Mouse (Mus musculus) hindbrain, embryonic 16.5 days (tissue): Measurements from ENCODE around the gene Lclat1. TPM values are rescaled to one million over a fixed set of nuclear protein-coding genes. Genes with fewer than 3 reads are reported as not detected.

Source experiments
- ATAC-seq: fragments of 200-750 bp; cut with Nextera tagmentation; 2 replicates; pipeline ENCODE4 v1.8.0; 2017; ENCODE audit warnings: moderate TSS enrichment, moderate library complexity
- H3K27ac ChIP-seq: fragments of 300-500 bp; sonication (generic); 2 replicates; pipeline ENCODE4 v1.5.1; 2014; ENCODE audit warnings: low read depth, mild to moderate bottlenecking, control low read depth, low read length, moderate library complexity
- H3K27me3 ChIP-seq: fragments of 300-500 bp; sonication (generic); replicated peaks from 2 replicates; pipeline ENCODE4 v1.6.1; 2014; ENCODE audit warnings: low read length; ENCODE audit not compliant: control insufficient read depth, insufficient read depth
- H3K36me3 ChIP-seq: fragments of 300-500 bp; sonication (generic); 2 replicates; pipeline ENCODE4 v1.6.1; 2014; ENCODE audit warnings: mild to moderate bottlenecking, low read length, moderate library complexity, mixed read lengths; ENCODE audit not compliant: control insufficient read depth, insufficient read depth
- H3K4me1 ChIP-seq: fragments of 300-500 bp; sonication (generic); 2 replicates; pipeline ENCODE4 v1.6.1; 2014; ENCODE audit warnings: low read depth, low read length; ENCODE audit not compliant: control insufficient read depth, insufficient read depth
- H3K4me2 ChIP-seq: fragments of 300-500 bp; sonication (generic); 2 replicates; pipeline ENCODE4 v1.6.1; 2014; ENCODE audit warnings: mild to moderate bottlenecking, low read length, control low read depth, moderate library complexity
- H3K4me3 ChIP-seq: fragments of 300-500 bp; sonication (generic); 2 replicates; pipeline ENCODE4 v1.5.1; 2014; ENCODE audit warnings: mild to moderate bottlenecking, low read length, control low read depth, moderate library complexity
- H3K9ac ChIP-seq: fragments of 300-500 bp; sonication (generic); 2 replicates; pipeline ENCODE4 v1.6.1; 2014; ENCODE audit warnings: low read depth, mild to moderate bottlenecking, control low read depth, low read length, moderate library complexity
- H3K9me3 ChIP-seq: fragments of 300-500 bp; sonication (generic); 2 replicates; pipeline ENCODE4 v1.6.1; 2014; ENCODE audit warnings: mild to moderate bottlenecking, low read length, moderate library complexity; ENCODE audit not compliant: control insufficient read depth
- WGBS: fragments of 180-500 bp; shearing (Covaris S2); extraction: QIAGEN DNeasy Blood & Tissue Kit; methylation state at CpG from one replicate; pipeline ENCODE4 v1.1.7; 2014; 5-methylcytosine and 5-hydroxymethylcytosine counted together
- polyA plus RNA-seq: library from polyadenylated mRNA; unstranded; fragments of >200 nt; fragmentation: Nextera tagmentation; extraction: Ambion mirVana; gene quantifications from 2 replicates; pipeline ENCODE4 v1.2.1, GENCODE M21; 2015

The Lclat1 gene
- polyA plus RNA-seq, 1 experiment from 2014 or later = 13.8 TPM

- no peaks in the 10 kb centered on the region for H3K36me3 ChIP-seq
- H3K4me1 ChIP-seq = peaks cover 3% of the 10 kb centered on the region; the same call in 1 of the 2 replicates
- no peak overlapping the region for H3K4me2 ChIP-seq
- no peaks in the 10 kb centered on the region for H3K9me3 ChIP-seq
- H3K27me3 ChIP-seq = no peaks in the 10 kb centered on the region
- H3K27ac ChIP-seq = no peak overlapping the region
- no peak for ATAC-seq
- no peak overlapping the region for H3K9ac ChIP-seq
- 92% methylated on average over 1 of the region's 1 CpGs for WGBS
- no peak overlapping the region for H3K4me3 ChIP-seq
These were observed 123.6 kb downstream of the Lclat1 start for GRCm38 (mm10) chr17:73231337-73231736.

DNA sequence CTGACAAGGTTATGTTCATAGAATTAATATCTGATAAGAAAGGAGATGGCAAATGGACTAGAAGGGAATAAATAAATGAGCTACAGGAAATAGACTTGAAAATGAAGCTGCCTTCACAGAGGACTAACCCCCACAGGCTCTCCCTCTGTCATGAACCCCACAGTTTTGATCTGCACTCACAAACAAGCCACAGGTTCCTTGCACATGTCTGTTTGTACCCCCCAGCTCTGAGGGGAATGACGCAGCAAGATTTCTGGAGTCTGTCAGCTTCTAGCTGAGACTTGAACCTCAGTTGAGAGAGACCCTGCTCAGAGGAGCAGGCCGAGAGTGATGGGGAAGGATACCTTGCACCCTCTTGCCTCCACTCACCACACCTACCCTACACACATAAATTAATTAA lies 124.8 kb downstream of the Lclat1 start:
- Histone ChIP-seq H3K4me2 (no peak overlapping the region), H3K27me3 (no peaks in the 10 kb centered on the region), H3K4me1 (no peaks in the 10 kb centered on the region), H3K9ac (no peak overlapping the region), H3K9me3 (no peaks in the 10 kb centered on the region), H3K36me3 (no peaks in the 10 kb centered on the region), H3K4me3 (no peak overlapping the region), H3K27ac (no peak overlapping the region)
- 98% methylated on average over 2 of the region's 2 CpGs for WGBS
- ATAC-seq = no peak

DNA sequence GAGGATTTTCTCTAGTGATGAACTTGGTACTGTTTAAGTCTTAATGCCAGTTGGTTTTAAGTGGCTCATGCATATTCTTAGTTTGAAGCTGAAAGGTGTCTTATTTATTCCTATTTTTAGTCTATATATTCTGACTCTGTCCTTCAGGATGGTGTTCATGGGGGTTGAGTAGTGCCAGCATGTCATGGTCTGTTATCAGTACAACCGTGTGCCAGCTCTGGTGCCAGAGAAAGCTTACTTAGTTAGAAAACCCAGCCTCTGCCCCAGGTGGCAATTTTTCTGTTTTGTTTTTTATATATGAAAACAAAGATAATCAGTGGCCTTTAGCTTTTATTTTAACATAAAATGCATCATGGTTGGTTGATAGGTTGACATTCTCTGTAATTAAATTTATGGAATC lies 126.2 kb downstream of the Lclat1 start:
- Histone ChIP-seq H3K4me2 (no peak overlapping the region), H3K9me3 (no peaks in the 10 kb centered on the region), H3K27me3 (no peaks in the 10 kb centered on the region), H3K36me3 (no peaks in the 10 kb centered on the region), H3K27ac (no peak overlapping the region), H3K4me3 (no peak overlapping the region), H3K9ac (no peak overlapping the region), H3K4me1 (no peaks in the 10 kb centered on the region)
- 76% methylated on average over 1 of the region's 1 CpGs for WGBS
- ATAC-seq = no peak

- WGBS = 64% methylated on average over 3 of the region's 3 CpGs
- Histone ChIP-seq H3K27ac (no peak overlapping the region), H3K9ac (no peak overlapping the region), H3K4me3 (no peak overlapping the region), H3K9me3 (no peaks in the 10 kb centered on the region), H3K4me1 (no peaks in the 10 kb centered on the region), H3K27me3 (no peaks in the 10 kb centered on the region), H3K36me3 (no peaks in the 10 kb centered on the region), H3K4me2 (no peak overlapping the region)
- peak; percentile 48 for ATAC-seq
These were observed 129.5 kb downstream of the Lclat1 start for GRCm38 (mm10) chr17:73237178-73237853.

- no peak overlapping the region for H3K27ac ChIP-seq
- H3K36me3 ChIP-seq = no peaks in the 10 kb centered on the region
- H3K27me3 ChIP-seq = no peaks in the 10 kb centered on the region
- no peak for ATAC-seq
- no peak overlapping the region for H3K9ac ChIP-seq
- H3K4me1 ChIP-seq = no peaks in the 10 kb centered on the region
- 79% methylated on average over 5 of the region's 5 CpGs for WGBS
- H3K9me3 ChIP-seq = no peaks in the 10 kb centered on the region
- no peak overlapping the region for H3K4me3 ChIP-seq
- H3K4me2 ChIP-seq = no peak overlapping the region
These were observed 130.7 kb downstream of the Lclat1 start for GRCm38 (mm10) chr17:73238501-73238900.

GRCm38 (mm10) chr17:73241085-73241848 lies 133.5 kb downstream of the Lclat1 start:
- Histone ChIP-seq H3K27me3 (no peaks in the 10 kb centered on the region), H3K9me3 (no peaks in the 10 kb centered on the region), H3K36me3 (no peaks in the 10 kb centered on the region), H3K27ac (no peak overlapping the region), H3K4me3 (no peak overlapping the region), H3K9ac (no peak overlapping the region), H3K4me1 (no peaks in the 10 kb centered on the region; the same call in 1 of the 2 replicates), H3K4me2 (no peak overlapping the region)
- WGBS = 69% methylated on average over 5 of the region's 5 CpGs
- ATAC-seq = no peak

GRCm38 (mm10) chr17:73243676-73244075 lies 135.9 kb downstream of the Lclat1 start:
- WGBS = 96% methylated on average over 6 of the region's 6 CpGs
- Histone ChIP-seq H3K4me3 (no peak overlapping the region), H3K27me3 (no peaks in the 10 kb centered on the region), H3K9ac (no peak overlapping the region), H3K27ac (no peak overlapping the region), H3K36me3 (no peaks in the 10 kb centered on the region), H3K4me2 (no peak overlapping the region), H3K4me1 (no peaks in the 10 kb centered on the region; the same call in 1 of the 2 replicates), H3K9me3 (no peaks in the 10 kb centered on the region)
- ATAC-seq = no peak

DNA sequence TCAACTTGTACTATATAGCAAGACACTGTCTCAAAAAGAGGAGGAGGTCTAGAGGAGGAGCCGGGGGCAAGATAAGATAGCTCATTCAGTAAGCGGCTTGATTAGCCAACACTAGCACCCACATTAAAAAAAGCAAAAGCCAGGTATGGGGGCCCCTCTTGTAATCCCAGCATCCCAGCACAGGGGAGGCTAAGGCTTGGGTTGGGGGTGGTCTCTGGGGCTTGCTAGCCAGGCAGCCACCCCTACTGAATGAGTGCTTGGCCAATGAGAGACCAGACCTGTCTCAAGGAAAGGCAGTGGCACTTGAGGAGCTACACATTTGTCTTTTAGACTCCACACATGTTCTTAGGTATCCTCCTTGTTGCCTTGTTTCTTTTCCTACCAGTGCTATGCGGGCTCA lies 136.8 kb downstream of the Lclat1 start:
- ATAC-seq = peak; percentile 23; the same call in 1 of the 2 replicates
- 95% methylated on average over 3 of the region's 3 CpGs for WGBS
- H3K27ac ChIP-seq = no peak overlapping the region
- H3K4me2 ChIP-seq = no peak overlapping the region
- no peaks in the 10 kb centered on the region for H3K36me3 ChIP-seq
- H3K27me3 ChIP-seq = no peaks in the 10 kb centered on the region
- no peak overlapping the region for H3K4me3 ChIP-seq
- no peaks in the 10 kb centered on the region; the same call in 1 of the 2 replicates for H3K4me1 ChIP-seq
- H3K9me3 ChIP-seq = peaks cover 2% of the 10 kb centered on the region; the same call in 1 of the 2 replicates
- no peak overlapping the region for H3K9ac ChIP-seq

- no peaks in the 10 kb centered on the region for H3K36me3 ChIP-seq
- ATAC-seq = peak; percentile 30; the same call in 1 of the 2 replicates
- no peak overlapping the region for H3K27ac ChIP-seq
- H3K4me2 ChIP-seq = no peak overlapping the region
- no peak overlapping the region for H3K4me3 ChIP-seq
- WGBS = 64% methylated on average over 13 of the region's 13 CpGs
- H3K9ac ChIP-seq = no peak overlapping the region
- no peaks in the 10 kb centered on the region for H3K27me3 ChIP-seq
- no peaks in the 10 kb centered on the region; the same call in 1 of the 2 replicates for H3K4me1 ChIP-seq
- H3K9me3 ChIP-seq = peaks cover 2% of the 10 kb centered on the region; the same call in 1 of the 2 replicates
These were observed 137.4 kb downstream of the Lclat1 start for GRCm38 (mm10) chr17:73245089-73245684.
